Mouse (Mus musculus): ENCODE measurements at regions not wholly inside any gene's neighbourhood (a gene's known extent, or its start where the extent isn't known, plus 50 kb on each side); places are given as distances from the start of the nearest gene placed in this dataset.

DNA sequence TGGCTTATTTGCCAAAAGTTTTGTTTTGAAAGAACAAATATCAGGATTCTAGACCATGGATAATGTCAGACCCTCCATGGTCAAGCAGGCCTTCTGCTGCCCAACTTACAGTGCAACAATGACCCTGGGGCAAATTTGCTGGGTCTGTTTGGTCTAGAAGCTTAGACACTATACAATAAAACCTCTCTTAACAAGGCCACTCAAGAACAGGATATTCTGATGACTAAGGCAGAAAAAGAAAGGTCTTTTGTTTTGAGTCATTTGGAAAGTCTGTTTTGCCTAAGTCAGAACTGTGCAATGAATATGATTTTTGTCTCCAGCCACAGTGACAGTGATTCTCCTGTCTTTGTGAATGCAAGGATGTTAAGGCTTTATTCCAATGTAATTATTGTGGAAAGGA is 1435.0 kb downstream of the Slc22a22 start:
- H3K27me3 ChIP-seq (ENCODE audit: control insufficient read depth, insufficient read depth, low read length), result no peaks in the 10 kb centered on the region
- no peak overlapping the region for H3K27ac ChIP-seq (replicated peaks in 1 of 2; ENCODE audit: control insufficient read depth in 1 of 2, insufficient read depth in 1 of 2, low read depth in 2 of 2, low read length in 2 of 2)
- peaks cover 3 to 6% of the 10 kb centered on the region in 2 experiments; a peak in 3 of 4 replicates for H3K4me1 ChIP-seq (ENCODE audit: control insufficient read depth in 2 of 2, insufficient read depth in 2 of 2, low read length in 2 of 2)
- H3K36me3 ChIP-seq (ENCODE audit: control insufficient read depth, insufficient read depth, low read length), result no peaks in the 10 kb centered on the region
- H3K4me3 ChIP-seq (ENCODE audit: control insufficient read depth in 1 of 2, insufficient read depth in 1 of 2, low read depth in 1 of 2, low read length in 2 of 2), result no peak overlapping the region
- peaks cover 9% of the 10 kb centered on the region for H3K9me3 ChIP-seq (ENCODE audit: control insufficient read depth, low read length)
- H3K4me2 ChIP-seq (ENCODE audit: low read length), result no peak overlapping the region
- H3K9ac ChIP-seq (ENCODE audit: low read length), result no peak overlapping the region
- no peak for ATAC-seq (ENCODE audit: insufficient number of reproducible peaks, insufficient read depth, low FRiP score, low read depth)

- no peak for ATAC-seq (ENCODE audit: insufficient number of reproducible peaks, insufficient read depth, low FRiP score, low read depth)
- 62% methylated on average over 2 of the region's 2 CpGs for WGBS
These were observed 1447.4 kb downstream of the Slc22a22 start for GRCm38 (mm10) chr15:56030007-56030406.

DNA sequence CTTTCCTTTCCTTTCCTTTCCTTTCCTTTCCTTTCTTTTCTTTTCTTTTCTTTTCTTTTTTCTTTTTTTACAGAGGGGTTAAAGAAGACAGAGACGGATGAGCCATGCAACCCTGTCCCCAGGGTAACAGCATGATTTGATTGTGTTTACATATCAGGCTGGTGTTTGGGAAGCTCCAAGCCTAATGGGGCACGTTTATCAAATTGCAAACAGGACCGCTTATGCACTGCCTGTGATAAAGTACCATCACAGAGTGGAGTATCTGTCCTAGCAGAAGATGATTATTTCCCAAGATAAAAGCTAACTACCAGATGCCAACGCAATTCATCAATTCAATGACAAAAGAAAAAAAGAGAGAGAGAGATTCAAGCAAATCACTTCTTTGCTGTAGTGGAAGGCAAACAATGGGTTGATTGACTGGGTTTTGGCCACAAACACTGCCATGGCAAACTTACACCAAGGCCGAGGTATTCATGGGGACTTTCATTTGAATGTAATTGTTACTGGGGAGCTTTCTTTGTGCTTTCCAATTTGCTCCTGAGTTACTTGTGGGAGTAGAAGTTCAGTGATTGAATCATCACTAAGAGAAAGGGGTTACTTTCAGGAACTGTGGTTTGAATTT is 1450.1 kb downstream of the Slc22a22 start:
- Histone ChIP-seq H3K4me3 (ENCODE audit: control insufficient read depth in 1 of 2, insufficient read depth in 1 of 2, low read depth in 1 of 2, low read length in 2 of 2) (no peak overlapping the region), H3K36me3 (ENCODE audit: control insufficient read depth, insufficient read depth, low read length) (no peaks in the 10 kb centered on the region), H3K9me3 (ENCODE audit: control insufficient read depth, low read length) (no peaks in the 10 kb centered on the region), H3K27me3 (ENCODE audit: control insufficient read depth, insufficient read depth, low read length) (no peaks in the 10 kb centered on the region), H3K9ac (ENCODE audit: low read length) (no peak overlapping the region), H3K27ac (replicated peaks in 1 of 2; ENCODE audit: control insufficient read depth in 1 of 2, insufficient read depth in 1 of 2, low read depth in 2 of 2, low read length in 2 of 2) (no peak overlapping the region), H3K4me1 (ENCODE audit: control insufficient read depth in 2 of 2, insufficient read depth in 2 of 2, low read length in 2 of 2) (no peaks in the 10 kb centered on the region), H3K4me2 (ENCODE audit: low read length) (no peak overlapping the region)
- ATAC-seq (ENCODE audit: insufficient number of reproducible peaks, insufficient read depth, low FRiP score, low read depth), result no peak
- WGBS, result 53% methylated on average over 5 of the region's 5 CpGs

More at GRCm38 (mm10) chr15:56030007-56030406, 1447.4 kb downstream of the Slc22a22 start:
- H3K9me3 ChIP-seq (ENCODE audit: control insufficient read depth, low read length), result 0 out of 2 replicates have a peak, but pooled peaks cover 5% of the 10 kb centered on the region
- no peaks in the 10 kb centered on the region for H3K36me3 ChIP-seq (ENCODE audit: control insufficient read depth, insufficient read depth, low read length)
- H3K4me2 ChIP-seq (ENCODE audit: low read length), result no peak overlapping the region
- H3K27ac ChIP-seq (replicated peaks in 1 of 2; ENCODE audit: control insufficient read depth in 1 of 2, insufficient read depth in 1 of 2, low read depth in 2 of 2, low read length in 2 of 2), result no peak overlapping the region
- no peaks in the 10 kb centered on the region for H3K27me3 ChIP-seq (ENCODE audit: control insufficient read depth, insufficient read depth, low read length)
- H3K4me1 ChIP-seq (ENCODE audit: control insufficient read depth in 2 of 2, insufficient read depth in 2 of 2, low read length in 2 of 2), result no peaks in the 10 kb centered on the region
- H3K9ac ChIP-seq (ENCODE audit: low read length), result no peak overlapping the region
- no peak overlapping the region for H3K4me3 ChIP-seq (ENCODE audit: control insufficient read depth in 1 of 2, insufficient read depth in 1 of 2, low read depth in 1 of 2, low read length in 2 of 2)

- 90% methylated on average over 1 of the region's 1 CpGs for WGBS
- Histone ChIP-seq H3K4me2 (ENCODE audit: low read length) (no peak overlapping the region), H3K4me1 (ENCODE audit: control insufficient read depth in 2 of 2, insufficient read depth in 2 of 2, low read length in 2 of 2) (peaks cover 0 to 2% of the 10 kb centered on the region in 2 experiments; a peak in 1 of 4 replicates), H3K36me3 (ENCODE audit: control insufficient read depth, insufficient read depth, low read length) (no peaks in the 10 kb centered on the region), H3K27ac (replicated peaks in 1 of 2; ENCODE audit: control insufficient read depth in 1 of 2, insufficient read depth in 1 of 2, low read depth in 2 of 2, low read length in 2 of 2) (no peak overlapping the region), H3K27me3 (ENCODE audit: control insufficient read depth, insufficient read depth, low read length) (no peaks in the 10 kb centered on the region), H3K4me3 (ENCODE audit: control insufficient read depth in 1 of 2, insufficient read depth in 1 of 2, low read depth in 1 of 2, low read length in 2 of 2) (no peak overlapping the region), H3K9ac (ENCODE audit: low read length) (no peak overlapping the region), H3K9me3 (ENCODE audit: control insufficient read depth, low read length) (no peaks in the 10 kb centered on the region)
- no peak for ATAC-seq (ENCODE audit: insufficient number of reproducible peaks, insufficient read depth, low FRiP score, low read depth)
These were observed 1452.7 kb downstream of the Slc22a22 start for GRCm38 (mm10) chr15:56024705-56025104.

- H3K4me2 ChIP-seq (ENCODE audit: low read length), result no peak overlapping the region
- ATAC-seq (ENCODE audit: insufficient number of reproducible peaks, insufficient read depth, low FRiP score, low read depth), result no peak
- H3K9ac ChIP-seq (ENCODE audit: low read length), result no peak overlapping the region
- no peaks in the 10 kb centered on the region for H3K36me3 ChIP-seq (ENCODE audit: control insufficient read depth, insufficient read depth, low read length)
- no peak overlapping the region for H3K4me3 ChIP-seq (ENCODE audit: control insufficient read depth in 1 of 2, insufficient read depth in 1 of 2, low read depth in 1 of 2, low read length in 2 of 2)
- WGBS, result 81% methylated on average over 5 of the region's 5 CpGs
- no peaks in the 10 kb centered on the region for H3K27me3 ChIP-seq (ENCODE audit: control insufficient read depth, insufficient read depth, low read length)
- H3K4me1 ChIP-seq (ENCODE audit: control insufficient read depth in 2 of 2, insufficient read depth in 2 of 2, low read length in 2 of 2), result peaks cover 0 to 2% of the 10 kb centered on the region in 2 experiments; a peak in 1 of 4 replicates
- H3K27ac ChIP-seq (replicated peaks in 1 of 2; ENCODE audit: control insufficient read depth in 1 of 2, insufficient read depth in 1 of 2, low read depth in 2 of 2, low read length in 2 of 2), result no peak overlapping the region
- H3K9me3 ChIP-seq (ENCODE audit: control insufficient read depth, low read length), result 0 out of 2 replicates have a peak, but pooled peaks cover 3% of the 10 kb centered on the region
These were observed 1453.5 kb downstream of the Slc22a22 start for GRCm38 (mm10) chr15:56023862-56024484.

DNA sequence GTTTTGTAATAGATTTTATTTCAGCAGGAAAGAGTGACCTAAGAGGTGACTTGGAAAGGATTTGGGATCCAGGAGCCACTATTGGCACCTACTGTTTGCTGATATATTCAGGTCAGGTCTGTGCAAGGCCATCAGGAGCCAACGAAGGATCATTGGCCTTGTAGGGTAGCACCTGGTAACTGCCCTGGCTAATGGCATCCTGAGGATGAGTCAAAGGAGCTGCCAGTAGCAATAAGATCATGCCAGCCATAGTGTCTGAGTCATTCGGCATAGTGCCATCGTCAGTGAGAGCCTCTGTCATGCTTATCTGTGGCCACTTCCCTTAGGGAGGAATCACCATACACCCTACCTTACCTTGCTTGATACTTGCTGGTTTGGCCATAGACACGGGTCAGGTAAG is 1455.1 kb downstream of the Slc22a22 start:
- no peaks in the 10 kb centered on the region for H3K27me3 ChIP-seq (ENCODE audit: control insufficient read depth, insufficient read depth, low read length)
- 79% methylated on average over 4 of the region's 4 CpGs for WGBS
- ATAC-seq (ENCODE audit: insufficient number of reproducible peaks, insufficient read depth, low FRiP score, low read depth), result no peak
- H3K9ac ChIP-seq (ENCODE audit: low read length), result no peak overlapping the region
- H3K4me3 ChIP-seq (ENCODE audit: control insufficient read depth in 1 of 2, insufficient read depth in 1 of 2, low read depth in 1 of 2, low read length in 2 of 2), result no peak overlapping the region
- peaks cover 0 to 2% of the 10 kb centered on the region in 2 experiments; a peak in 1 of 4 replicates for H3K4me1 ChIP-seq (ENCODE audit: control insufficient read depth in 2 of 2, insufficient read depth in 2 of 2, low read length in 2 of 2)
- no peak overlapping the region for H3K27ac ChIP-seq (replicated peaks in 1 of 2; ENCODE audit: control insufficient read depth in 1 of 2, insufficient read depth in 1 of 2, low read depth in 2 of 2, low read length in 2 of 2)
- no peaks in the 10 kb centered on the region for H3K36me3 ChIP-seq (ENCODE audit: control insufficient read depth, insufficient read depth, low read length)
- H3K4me2 ChIP-seq (ENCODE audit: low read length), result no peak overlapping the region
- H3K9me3 ChIP-seq (ENCODE audit: control insufficient read depth, low read length), result 0 out of 2 replicates have a peak, but pooled peaks cover 6% of the 10 kb centered on the region

GRCm38 (mm10) chr15:56018141-56018540 is 1459.3 kb downstream of the Slc22a22 start:
- Histone ChIP-seq H3K36me3 (ENCODE audit: control insufficient read depth, insufficient read depth, low read length) (no peaks in the 10 kb centered on the region), H3K4me2 (ENCODE audit: low read length) (no peak overlapping the region), H3K27me3 (ENCODE audit: control insufficient read depth, insufficient read depth, low read length) (no peaks in the 10 kb centered on the region), H3K27ac (replicated peaks in 1 of 2; ENCODE audit: control insufficient read depth in 1 of 2, insufficient read depth in 1 of 2, low read depth in 2 of 2, low read length in 2 of 2) (no peak overlapping the region), H3K4me1 (ENCODE audit: control insufficient read depth in 2 of 2, insufficient read depth in 2 of 2, low read length in 2 of 2) (peaks cover 0 to 15% of the 10 kb centered on the region in 2 experiments; a peak in 2 of 4 replicates), H3K9me3 (ENCODE audit: control insufficient read depth, low read length) (0 out of 2 replicates have a peak, but pooled peaks cover 6% of the 10 kb centered on the region), H3K9ac (ENCODE audit: low read length) (no peak overlapping the region), H3K4me3 (ENCODE audit: control insufficient read depth in 1 of 2, insufficient read depth in 1 of 2, low read depth in 1 of 2, low read length in 2 of 2) (no peak overlapping the region)
- 22% methylated on average over 1 of the region's 1 CpGs for WGBS
- no peak for ATAC-seq (ENCODE audit: insufficient number of reproducible peaks, insufficient read depth, low FRiP score, low read depth)
